Mouse (Mus musculus) ES-Bruce4 (cell line): ENCODE data around the gene Pgpep1l.

ENCODE experiments used
- CTCF ChIP-seq: IDR thresholded peaks from one replicate; pipeline ENCODE4 v1.8.1; 2011; ENCODE audit warnings: low read depth, low read length
- EP300 ChIP-seq: IDR thresholded peaks from 2 replicates; pipeline ENCODE4 v1.6.1; 2011; ENCODE audit warnings: low read depth, low read length; ENCODE audit not compliant: insufficient read depth
- POLR2A ChIP-seq: IDR thresholded peaks from one replicate; pipeline ENCODE4 v1.8.1; 2011; ENCODE audit warnings: low read length; ENCODE audit not compliant: insufficient read depth

GRCm38 (mm10) chr7:68210417-68210816 lies 53.6 kb downstream of the Pgpep1l start:
- no peak for TF ChIP-seq EP300
- no peak for TF ChIP-seq CTCF
- TF ChIP-seq POLR2A, result no peak
